Mouse (Mus musculus): ENCODE results near the gene Syndig1.

GRCm38 (mm10) chr2:149832301-149832700, 3.3 kb downstream of the Syndig1 start:
- TF ChIP-seq POLR2A (IDR thresholded peaks at IDR 0.05; ENCODE audit: control insufficient read depth, low read depth, low read length) (no peak), CTCF (IDR thresholded peaks at IDR 0.05; ENCODE audit: control insufficient read depth, insufficient read depth, insufficient replicate concordance, low read depth, low read length) (no peak)

All from testis, adult 2 months (tissue).